Mouse (Mus musculus) lung, postnatal 0 days (tissue): ENCODE results near the gene Ndel1.

Experiments used
- CTCF ChIP-seq: IDR thresholded peaks from 2 replicates; pipeline ENCODE4 v1.5.1; 2016; ENCODE audit warnings: antibody characterized with exemption, mild to moderate bottlenecking
- EP300 ChIP-seq: IDR thresholded peaks from 2 replicates; pipeline ENCODE4 v1.6.1; 2016; ENCODE audit warnings: antibody characterized with exemption, mild to moderate bottlenecking, control low read depth

DNA sequence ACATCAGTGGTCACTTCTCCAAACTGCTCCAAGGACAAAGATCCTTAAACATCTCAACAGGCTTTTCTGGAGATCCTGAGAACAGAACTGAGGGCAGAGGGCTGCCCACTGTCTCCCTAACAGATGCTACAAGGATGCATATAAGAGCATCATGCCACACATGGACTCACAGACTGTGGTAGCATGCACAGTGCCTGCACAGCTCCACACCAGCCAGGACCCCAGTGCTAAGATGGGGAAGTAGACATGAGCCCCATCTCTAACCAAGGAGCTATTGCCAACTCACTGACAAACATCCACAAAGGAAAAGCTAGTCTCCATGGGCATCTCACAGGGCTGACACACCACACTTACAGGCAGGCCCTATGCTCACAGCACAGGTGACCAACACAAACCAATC is 38.1 kb downstream of the Ndel1 start:
- TF ChIP-seq CTCF = no peak
- no peak for TF ChIP-seq EP300
